8 mouse cellular contexts compared by ENCODE assay signal in genomic region chr5:138084996-138085395, GRCm38 (mm10). TPM values are rescaled to one million over a fixed set of nuclear protein-coding genes. Genes with fewer than 3 reads are reported as not detected.
DNase-seq lines count a peak whose midpoint lies in the region; ATAC-seq lines count a peak whose summit lies in the region.

TSS of gene Zkscan1 (plus strand) at chr5:138085084.

- peak within 1 kb of the TSS; percentile 92 for H3K4me2 ChIP-seq in heart, embryonic 14.5 days (ENCODE audit: low read length)
- peak within 1 kb of the TSS; percentile 80 for H3K4me2 ChIP-seq in liver, embryonic 13.5 days
- H3K4me2 ChIP-seq in stomach, embryonic 16.5 days (ENCODE audit: low read depth, low read length) = peak within 1 kb of the TSS; percentile 76

- peak within 1 kb of the TSS; percentile 98 for H3K9ac ChIP-seq in heart, embryonic 14.5 days (ENCODE audit: low read length)
- H3K9ac ChIP-seq in liver, embryonic 13.5 days = peak within 1 kb of the TSS; percentile 96
- H3K9ac ChIP-seq in stomach, embryonic 16.5 days (ENCODE audit: low read length) = peak within 1 kb of the TSS; percentile 99

- H3K27ac ChIP-seq in heart, embryonic 14.5 days (replicated peaks in 1 of 2; ENCODE audit: control insufficient read depth in 1 of 2, insufficient read depth in 1 of 2, low read depth in 2 of 2, low read length in 2 of 2) = peak within 1 kb of the TSS; percentile 67 to 81
- peak within 1 kb of the TSS; percentile 83 for H3K27ac ChIP-seq in liver, embryonic 13.5 days
- peak within 1 kb of the TSS; percentile 93 for H3K27ac ChIP-seq in stomach, embryonic 16.5 days (ENCODE audit: low read length)

- no peaks in the 10 kb centered on the region for H3K9me3 ChIP-seq in heart, embryonic 14.5 days (ENCODE audit: control insufficient read depth, low read length)
- no peaks in the 10 kb centered on the region for H3K9me3 ChIP-seq in liver, embryonic 13.5 days (replicated peaks)
- H3K9me3 ChIP-seq in stomach, embryonic 16.5 days (replicated peaks; ENCODE audit: control insufficient read depth, low read length) = no peaks in the 10 kb centered on the region

- WGBS in heart, embryonic 14.5 days = under 1% methylated on average over 27 of the region's 27 CpGs
- under 1% methylated on average over 27 of the region's 27 CpGs for WGBS in liver, embryonic 13.5 days (ENCODE audit: insufficient replicate concordance)
- WGBS in stomach, embryonic 16.5 days = under 1% methylated on average over 27 of the region's 27 CpGs

- peak; percentile 100 for ATAC-seq in CD4-positive, CD25-positive, alpha-beta regulatory T cell, adult 4 months
- ATAC-seq in heart, embryonic 14.5 days (ENCODE audit: insufficient number of reproducible peaks, insufficient read depth, low FRiP score, low read depth) = peak; percentile 85
- peak; percentile 91 for ATAC-seq in liver, embryonic 13.5 days (ENCODE audit: low read depth)
- ATAC-seq in stomach, embryonic 16.5 days (ENCODE audit: insufficient read depth, low FRiP score) = peak; percentile 92; the same call in 1 of the 2 replicates

- H3K4me1 ChIP-seq in heart, embryonic 14.5 days (ENCODE audit: control insufficient read depth in 2 of 2, insufficient read depth in 2 of 2, low read length in 2 of 2) = peaks cover 0 to 14% of the 10 kb centered on the region in 2 experiments; a peak in 2 of 4 replicates
- peaks cover 55% of the 10 kb centered on the region for H3K4me1 ChIP-seq in liver, embryonic 13.5 days (replicated peaks)
- H3K4me1 ChIP-seq in stomach, embryonic 16.5 days (ENCODE audit: control insufficient read depth, insufficient read depth, low read length) = peaks cover 6% of the 10 kb centered on the region

- peaks cover 22% of the 10 kb centered on the region for H3K36me3 ChIP-seq in heart, embryonic 14.5 days (ENCODE audit: control insufficient read depth, insufficient read depth, low read length)
- peaks cover 20% of the 10 kb centered on the region for H3K36me3 ChIP-seq in liver, embryonic 13.5 days
- no peaks in the 10 kb centered on the region for H3K36me3 ChIP-seq in stomach, embryonic 16.5 days (ENCODE audit: control insufficient read depth, insufficient read depth, low read length)

- H3K27me3 ChIP-seq in heart, embryonic 14.5 days (ENCODE audit: control insufficient read depth, insufficient read depth, low read length) = no peaks in the 10 kb centered on the region
- H3K27me3 ChIP-seq in liver, embryonic 13.5 days = no peaks in the 10 kb centered on the region
- H3K27me3 ChIP-seq in stomach, embryonic 16.5 days (ENCODE audit: control insufficient read depth, insufficient read depth, low read length) = no peaks in the 10 kb centered on the region

- H3K4me3 ChIP-seq in heart, embryonic 14.5 days (ENCODE audit: control insufficient read depth in 1 of 2, insufficient read depth in 1 of 2, low read depth in 1 of 2, low read length in 2 of 2) = peak within 1 kb of the TSS; percentile 70 to 87
- peak within 1 kb of the TSS; percentile 94 for H3K4me3 ChIP-seq in liver, embryonic 13.5 days (replicated peaks)
- peak within 1 kb of the TSS; percentile 99 for H3K4me3 ChIP-seq in stomach, embryonic 16.5 days (replicated peaks; ENCODE audit: low read length)

- peak; percentile 75 for DNase-seq in c-Kit-negative CD71-positive TER-119-positive erythroid progenitor cells, embryonic 14.5 days (ENCODE audit: low read depth, low spot score)
- peak; percentile 72 for DNase-seq in fibroblast of lung, adult 2 months (ENCODE audit: low read depth)
- peak; percentile 89 for DNase-seq in kidney, postnatal 14 days
- DNase-seq in liver, embryonic 13.5 days = peak; percentile 74
- DNase-seq in neural tube, embryonic 10.5 days (ENCODE audit: extremely low spot score, low spot score) = peak; percentile 91

RNA-seq across cellular contexts. Expression of gene Zkscan1, which starts in this region (rescaled TPM):
- polyA plus RNA-seq in CD4-positive, CD25-positive, alpha-beta regulatory T cell, adult 4 months (2017; shearing (Covaris generic)) = 10 to 100 TPM in 1 of 2 experiments, 1 to 10 TPM in 1; 9.2 to 13.0 TPM
- 13.3 and 13.8 TPM in 2 replicates for polyA plus RNA-seq in heart, embryonic 14.5 days (2014; fragmentation: Nextera tagmentation; extraction: Ambion mirVana)
- polyA plus RNA-seq in liver, embryonic 13.5 days (2015; fragmentation: Nextera tagmentation; extraction: Ambion mirVana) = 3.8 and 5.2 TPM in 2 replicates
- 16.5 and 17.7 TPM in 2 replicates for polyA plus RNA-seq in stomach, embryonic 16.5 days (2015; fragmentation: Nextera tagmentation; extraction: Ambion mirVana)

Comparison
In these comparisons a context has a peak if more than half of its experiments do, and no peak if none do; other contexts are left out.
1. Peak in every context shown above with its lines: DNase-seq, ATAC-seq, H3K4me3 ChIP-seq and H3K27ac ChIP-seq.